Mouse (Mus musculus) midbrain, embryonic 15.5 days (tissue): ENCODE measurements around the gene Hgf. TPM values are rescaled to one million over a fixed set of nuclear protein-coding genes. Genes with fewer than 3 reads are reported as not detected.

Experiments
- ATAC-seq: fragments of 200-750 bp; cut with Nextera tagmentation; replicated peaks from 2 replicates; pipeline ENCODE4 v1.8.0; 2017; ENCODE audit warnings: moderate TSS enrichment
- H3K27ac ChIP-seq: fragments of 300-500 bp; sonication (generic); 2 replicates; pipeline ENCODE4 v1.5.1; 2015; ENCODE audit warnings: mild to moderate bottlenecking, inconsistent platforms
- H3K27me3 ChIP-seq: fragments of 300-500 bp; sonication (generic); replicated peaks from 2 replicates; pipeline ENCODE4 v1.6.1; 2015; ENCODE audit warnings: inconsistent platforms
- H3K36me3 ChIP-seq: fragments of 300-500 bp; sonication (generic); replicated peaks from 2 replicates; pipeline ENCODE4 v1.6.1; 2015; ENCODE audit warnings: inconsistent platforms
- H3K4me1 ChIP-seq: fragments of 300-500 bp; sonication (generic); 2 replicates; pipeline ENCODE4 v1.6.1; 2015; ENCODE audit warnings: inconsistent platforms
- H3K4me2 ChIP-seq: fragments of 300-500 bp; sonication (generic); 2 replicates; pipeline ENCODE4 v1.6.1; 2015; ENCODE audit warnings: inconsistent platforms, mild to moderate bottlenecking, moderate library complexity
- H3K4me3 ChIP-seq: fragments of 300-500 bp; sonication (generic); 2 replicates; pipeline ENCODE4 v1.5.1; 2015; ENCODE audit warnings: mild to moderate bottlenecking, inconsistent platforms
- H3K9ac ChIP-seq: fragments of 300-500 bp; sonication (generic); 2 replicates; pipeline ENCODE4 v1.6.1; 2015; ENCODE audit warnings: mild to moderate bottlenecking, inconsistent platforms
- H3K9me3 ChIP-seq: fragments of 300-500 bp; sonication (generic); 2 replicates; pipeline ENCODE4 v1.6.1; 2016; ENCODE audit warnings: inconsistent platforms
- WGBS: fragments of 180-500 bp; shearing (Covaris S2); methylation state at CpG from one replicate; pipeline ENCODE4 v1.1.7; 2015; ENCODE audit warnings: mixed read lengths; 5-methylcytosine and 5-hydroxymethylcytosine counted together
- polyA plus RNA-seq: library from polyadenylated mRNA; unstranded; fragments of >200 nt; fragmentation: Nextera tagmentation; extraction: Ambion mirVana; gene quantifications from 2 replicates; pipeline ENCODE4 v1.2.1, GENCODE M21; 2015

Hgf gene
- polyA plus RNA-seq, result 0.36 and 0.48 TPM in 2 replicates

DNA sequence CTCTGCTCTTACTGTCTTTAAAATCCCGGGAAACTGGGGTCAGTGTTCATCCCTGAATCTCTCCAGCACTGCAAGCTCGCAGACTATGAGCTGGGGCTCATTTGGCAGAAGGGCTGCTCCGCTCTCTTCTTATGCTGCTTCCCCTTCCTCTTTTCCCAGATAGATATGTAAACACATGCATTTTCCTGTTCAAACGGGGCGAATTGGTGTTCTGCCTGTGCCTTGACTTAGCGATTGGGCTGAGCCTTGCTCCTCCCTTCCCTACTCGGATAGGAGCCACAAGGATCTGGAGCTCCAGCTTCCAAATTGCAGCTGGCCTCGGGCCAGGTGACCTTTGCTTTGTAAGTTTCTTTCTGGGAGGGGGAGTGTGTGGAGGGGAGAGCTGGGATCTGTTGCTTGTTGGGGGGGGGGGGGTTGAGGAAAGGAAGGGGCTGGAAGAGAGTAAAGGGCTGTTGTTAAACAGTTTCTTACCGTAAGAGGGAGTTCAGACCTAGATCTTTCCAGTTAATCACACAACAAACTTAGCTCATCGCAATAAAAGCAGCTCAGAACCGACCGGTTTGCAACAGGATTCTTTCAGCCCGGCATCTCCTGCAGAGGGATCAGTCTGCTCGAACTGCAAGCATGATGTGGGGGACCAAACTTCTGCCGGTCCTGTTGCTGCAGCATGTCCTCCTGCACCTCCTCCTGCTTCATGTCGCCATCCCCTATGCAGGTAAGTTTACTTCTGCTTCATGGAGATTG is at the start of gene Hgf:
TSS of gene Hgf (plus strand) at position 192 of the 744 bp plus-strand sequence.
- no peak within 1 kb of the TSS for H3K27ac ChIP-seq
- no peaks in the 10 kb centered on the region for H3K27me3 ChIP-seq
- ATAC-seq, result peak; percentile 71
- no peaks in the 10 kb centered on the region for H3K36me3 ChIP-seq
- no peaks in the 10 kb centered on the region for H3K9me3 ChIP-seq
- peak within 1 kb of the TSS; percentile 20 for H3K4me3 ChIP-seq
- H3K4me1 ChIP-seq, result peaks cover 4% of the 10 kb centered on the region; the same call in 1 of the 2 replicates
- peak within 1 kb of the TSS; percentile 20; the same call in 1 of the 2 replicates for H3K9ac ChIP-seq
- WGBS, result 10% methylated on average over 16 of the region's 16 CpGs
- H3K4me2 ChIP-seq, result peak within 1 kb of the TSS; percentile 46

GRCm38 (mm10) chr5:16506702-16507350 is 46.5 kb upstream of the Hgf start:
- no peaks in the 10 kb centered on the region for H3K27me3 ChIP-seq
- 79% methylated on average over 4 of the region's 4 CpGs for WGBS
- H3K9ac ChIP-seq, result no peak overlapping the region
- no peak for ATAC-seq
- H3K36me3 ChIP-seq, result no peaks in the 10 kb centered on the region
- H3K4me2 ChIP-seq, result no peak overlapping the region
- H3K4me1 ChIP-seq, result no peaks in the 10 kb centered on the region
- H3K9me3 ChIP-seq, result no peaks in the 10 kb centered on the region
- no peak overlapping the region for H3K27ac ChIP-seq
- H3K4me3 ChIP-seq, result no peak overlapping the region

- Histone ChIP-seq H3K27me3 (no peaks in the 10 kb centered on the region), H3K36me3 (no peaks in the 10 kb centered on the region), H3K4me1 (no peaks in the 10 kb centered on the region), H3K9ac (no peak overlapping the region), H3K9me3 (no peaks in the 10 kb centered on the region), H3K27ac (no peak overlapping the region), H3K4me2 (no peak overlapping the region), H3K4me3 (no peak overlapping the region)
- ATAC-seq, result no peak
- 78% methylated on average over 3 of the region's 3 CpGs for WGBS
Observed at GRCm38 (mm10) chr5:16531619-16532277, 21.5 kb upstream of the Hgf start.

GRCm38 (mm10) chr5:16538067-16538466 is 15.2 kb upstream of the Hgf start:
- H3K27ac ChIP-seq, result no peak overlapping the region
- no peaks in the 10 kb centered on the region for H3K36me3 ChIP-seq
- H3K27me3 ChIP-seq, result no peaks in the 10 kb centered on the region
- H3K9me3 ChIP-seq, result no peaks in the 10 kb centered on the region
- no peak overlapping the region for H3K9ac ChIP-seq
- 87% methylated on average over 2 of the region's 2 CpGs for WGBS
- H3K4me2 ChIP-seq, result no peak overlapping the region
- H3K4me3 ChIP-seq, result no peak overlapping the region
- H3K4me1 ChIP-seq, result no peaks in the 10 kb centered on the region
- ATAC-seq, result no peak

GRCm38 (mm10) chr5:16541561-16542116 is 11.7 kb upstream of the Hgf start:
- ATAC-seq, result no peak
- Histone ChIP-seq H3K4me1 (no peaks in the 10 kb centered on the region), H3K9ac (no peak overlapping the region), H3K36me3 (no peaks in the 10 kb centered on the region), H3K9me3 (no peaks in the 10 kb centered on the region), H3K27me3 (no peaks in the 10 kb centered on the region), H3K4me3 (no peak overlapping the region), H3K27ac (no peak overlapping the region), H3K4me2 (no peak overlapping the region)
- WGBS, result 32% methylated on average over 2 of the region's 2 CpGs

GRCm38 (mm10) chr5:16547490-16547889 is 5.8 kb upstream of the Hgf start:
- Histone ChIP-seq H3K36me3 (no peaks in the 10 kb centered on the region), H3K9me3 (no peaks in the 10 kb centered on the region), H3K27ac (no peak overlapping the region), H3K9ac (no peak overlapping the region), H3K4me3 (no peak overlapping the region), H3K27me3 (no peaks in the 10 kb centered on the region), H3K4me1 (no peaks in the 10 kb centered on the region), H3K4me2 (no peak overlapping the region)
- WGBS, result 95% methylated on average over 3 of the region's 3 CpGs
- no peak for ATAC-seq

DNA sequence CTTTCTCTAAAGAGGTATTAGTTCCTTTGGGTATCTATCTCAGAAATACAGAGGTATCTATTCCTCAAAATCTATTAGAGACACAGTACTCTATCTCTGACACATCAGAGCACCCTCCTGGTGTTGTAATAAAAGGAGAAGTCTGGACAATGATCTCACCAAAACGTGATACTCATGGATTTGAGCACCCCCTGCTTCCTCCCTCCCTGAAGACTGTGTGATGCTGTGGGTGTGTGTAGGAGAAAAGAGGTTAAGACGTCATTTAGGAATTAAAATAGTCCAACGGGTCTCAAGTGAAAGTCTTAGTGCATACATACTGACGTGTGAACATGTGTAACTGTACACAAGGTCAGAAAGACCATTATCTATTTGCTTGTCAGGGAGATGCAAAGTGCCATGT is 648 bp upstream of the Hgf start:
- Histone ChIP-seq H3K36me3 (no peaks in the 10 kb centered on the region), H3K27me3 (no peaks in the 10 kb centered on the region), H3K9ac (no peak overlapping the region), H3K4me2 (no peak overlapping the region), H3K27ac (no peak overlapping the region), H3K9me3 (no peaks in the 10 kb centered on the region), H3K4me1 (peaks cover 4% of the 10 kb centered on the region; the same call in 1 of the 2 replicates), H3K4me3 (no peak overlapping the region)
- 62% methylated on average over 4 of the region's 4 CpGs for WGBS
- no peak for ATAC-seq

DNA sequence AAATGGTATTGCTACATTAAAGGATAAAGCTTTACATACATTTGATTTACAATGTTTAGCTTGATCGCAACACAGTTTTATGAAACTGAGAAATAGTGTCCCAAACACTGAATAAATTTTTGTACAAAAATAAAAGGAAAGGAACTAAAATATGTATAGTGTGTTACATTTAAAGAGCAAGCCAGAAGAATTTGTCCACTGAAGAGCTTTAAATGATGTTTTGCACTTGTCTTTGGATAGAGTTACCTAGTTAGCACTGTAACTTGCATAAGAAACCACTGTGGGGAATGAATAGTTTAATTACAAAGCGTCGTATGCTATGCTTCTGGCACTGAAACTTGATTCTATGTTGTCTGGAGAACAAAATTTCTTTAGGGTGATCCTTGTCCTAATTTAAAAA is 7.0 kb downstream of the Hgf start:
- no peak overlapping the region for H3K4me2 ChIP-seq
- no peaks in the 10 kb centered on the region for H3K27me3 ChIP-seq
- H3K27ac ChIP-seq, result no peak overlapping the region
- H3K36me3 ChIP-seq, result no peaks in the 10 kb centered on the region
- no peaks in the 10 kb centered on the region for H3K9me3 ChIP-seq
- no peak for ATAC-seq
- H3K4me3 ChIP-seq, result no peak overlapping the region
- WGBS, result 91% methylated on average over 3 of the region's 3 CpGs
- H3K9ac ChIP-seq, result no peak overlapping the region
- H3K4me1 ChIP-seq, result no peaks in the 10 kb centered on the region

- H3K27me3 ChIP-seq, result no peaks in the 10 kb centered on the region
- no peaks in the 10 kb centered on the region for H3K36me3 ChIP-seq
- no peaks in the 10 kb centered on the region for H3K4me1 ChIP-seq
- no peak overlapping the region for H3K4me3 ChIP-seq
- WGBS, result 71% methylated on average over 4 of the region's 4 CpGs
- no peak for ATAC-seq
- H3K27ac ChIP-seq, result no peak overlapping the region
- no peaks in the 10 kb centered on the region for H3K9me3 ChIP-seq
- H3K9ac ChIP-seq, result no peak overlapping the region
- no peak overlapping the region for H3K4me2 ChIP-seq
Observed at GRCm38 (mm10) chr5:16568997-16569396, 15.7 kb downstream of the Hgf start.

DNA sequence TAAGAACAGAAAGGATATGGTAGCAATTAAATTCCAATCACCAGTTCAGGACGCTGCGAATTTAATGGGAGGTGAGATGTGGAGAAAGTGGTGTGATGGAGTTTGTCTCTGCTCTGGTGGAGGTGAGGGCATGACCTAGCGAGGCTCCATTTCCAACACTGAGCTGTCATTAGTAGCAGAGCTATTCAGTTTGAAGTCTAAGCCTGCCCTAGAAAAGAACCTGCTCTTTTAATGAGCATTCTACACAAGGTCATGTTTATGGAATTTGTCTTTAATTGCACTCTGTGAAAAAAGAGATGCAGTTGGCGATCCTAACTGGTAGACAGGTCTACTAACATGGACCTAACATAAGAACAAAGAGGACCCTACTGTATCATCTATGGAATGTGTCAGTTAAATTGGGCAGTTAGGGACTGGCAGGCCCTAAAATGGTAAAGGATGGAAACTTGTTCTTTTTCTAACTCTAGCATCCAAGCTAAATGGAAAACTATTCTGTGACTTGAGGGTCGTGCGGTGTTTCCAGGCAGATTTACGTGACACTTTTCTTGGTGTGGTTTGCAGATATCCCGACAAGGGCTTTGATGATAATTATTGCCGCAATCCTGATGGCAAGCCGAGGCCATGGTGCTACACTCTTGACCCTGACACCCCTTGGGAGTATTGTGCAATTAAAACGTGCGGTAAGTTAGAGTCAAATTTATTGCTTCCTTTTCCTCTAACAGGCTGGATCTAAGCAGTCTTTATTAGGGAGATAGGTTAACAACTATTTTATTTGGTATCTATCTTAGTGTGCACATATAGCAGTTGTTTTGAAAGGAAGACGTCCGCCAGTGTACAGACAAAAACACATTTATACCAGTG is 24.8 kb downstream of the Hgf start:
- no peaks in the 10 kb centered on the region for H3K36me3 ChIP-seq

GRCm38 (mm10) chr5:16595699-16596098 is 42.4 kb downstream of the Hgf start:
- Histone ChIP-seq H3K4me3 (no peak overlapping the region), H3K36me3 (no peaks in the 10 kb centered on the region), H3K9ac (no peak overlapping the region), H3K9me3 (no peaks in the 10 kb centered on the region), H3K27ac (no peak overlapping the region), H3K4me1 (no peaks in the 10 kb centered on the region), H3K4me2 (no peak overlapping the region), H3K27me3 (no peaks in the 10 kb centered on the region)
- WGBS, result 60% methylated on average over 4 of the region's 4 CpGs
- no peak; the same call in 1 of the 2 replicates for ATAC-seq

More for the DNA sequence above, 24.8 kb downstream of the Hgf start:
- no peak overlapping the region for H3K9ac ChIP-seq
- H3K27ac ChIP-seq, result no peak overlapping the region
- no peaks in the 10 kb centered on the region for H3K4me1 ChIP-seq
- H3K4me3 ChIP-seq, result no peak overlapping the region
- no peaks in the 10 kb centered on the region for H3K27me3 ChIP-seq
- H3K9me3 ChIP-seq, result no peaks in the 10 kb centered on the region
- 70% methylated on average over 14 of the region's 14 CpGs for WGBS
- ATAC-seq, result no peak
- no peak overlapping the region for H3K4me2 ChIP-seq
